Mouse (Mus musculus) liver, embryonic 14.5 days (tissue): ENCODE measurements around the gene Pde8b.

Source experiments
- CTCF ChIP-seq: IDR thresholded peaks from 2 replicates; pipeline ENCODE4 v1.5.1; 2016; ENCODE audit warnings: antibody characterized with exemption, low read depth, control low read depth
- EP300 ChIP-seq: IDR thresholded peaks from 2 replicates; pipeline ENCODE4 v1.6.1; 2016; ENCODE audit warnings: antibody characterized with exemption, low read depth

DNA sequence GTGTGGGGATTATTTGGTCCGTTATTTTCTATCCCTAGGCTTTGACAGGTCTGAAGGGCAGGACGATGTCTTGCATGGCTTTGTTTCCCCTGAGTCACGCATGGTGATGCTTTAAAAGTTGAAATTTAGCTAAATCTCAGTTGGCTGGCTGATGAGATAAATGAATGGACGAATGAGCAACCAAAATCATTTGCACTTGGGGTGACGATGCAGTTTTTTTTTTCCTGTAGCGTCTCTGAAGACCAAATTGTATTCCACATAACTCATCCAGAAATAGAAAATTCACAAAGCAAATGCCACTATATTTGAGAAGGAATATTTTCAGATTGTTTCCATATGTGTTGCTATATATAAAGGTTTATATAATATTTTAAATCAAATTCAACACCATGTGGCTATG, 6.9 kb upstream of the Pde8b start:
- TF ChIP-seq CTCF (no peak), EP300 (no peak)
